Mouse (Mus musculus) ES-Bruce4 (cell line): ENCODE measurements around the gene Ctc1.

Experiments
- CTCF ChIP-seq: IDR thresholded peaks from one replicate; pipeline ENCODE4 v1.8.1; 2011; ENCODE audit warnings: low read depth, low read length
- POLR2A ChIP-seq: IDR thresholded peaks from one replicate; pipeline ENCODE4 v1.8.1; 2011; ENCODE audit warnings: low read length; ENCODE audit not compliant: insufficient read depth

DNA sequence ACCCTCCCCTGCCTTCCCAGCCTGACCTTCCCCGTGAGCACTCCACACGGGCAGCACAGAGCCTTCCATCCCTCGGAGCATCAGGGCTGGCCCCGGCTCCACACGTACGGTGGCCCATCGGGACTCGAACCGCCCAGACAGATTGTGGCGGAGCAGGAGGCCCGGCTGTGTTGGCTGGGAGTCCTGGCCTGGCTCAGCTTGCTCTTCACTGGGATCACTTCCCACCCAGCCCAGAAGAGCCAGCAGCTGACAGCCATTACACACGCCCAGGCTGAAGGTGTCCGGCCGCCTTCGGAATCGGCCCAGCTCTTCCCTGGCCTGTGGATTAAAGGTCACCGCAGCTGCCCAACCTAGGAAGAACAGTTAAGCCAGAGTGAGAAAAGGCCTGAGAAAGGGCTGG, 27.4 kb upstream of the Ctc1 start:
- TF ChIP-seq CTCF = no peak
- no peak for TF ChIP-seq POLR2A
